Mouse (Mus musculus): ENCODE results near the gene Mcur1. TPM values are rescaled to one million over a fixed set of nuclear protein-coding genes. Genes with fewer than 3 reads are reported as not detected.

The Mcur1 gene
- polyA plus RNA-seq, 1 experiment from 2014 or later = 8.6 TPM

GRCm38 (mm10) chr13:43587844-43588840 is 28.2 kb upstream of the Mcur1 start:
- Histone ChIP-seq H3K4me1 (ENCODE audit: control insufficient read depth, insufficient read depth, low read length) (no peaks in the 10 kb centered on the region), H3K36me3 (ENCODE audit: control insufficient read depth, insufficient read depth, low read length) (no peaks in the 10 kb centered on the region), H3K27me3 (ENCODE audit: control insufficient read depth, insufficient read depth, low read length) (no peaks in the 10 kb centered on the region), H3K9me3 (ENCODE audit: control insufficient read depth, low read length) (no peaks in the 10 kb centered on the region), H3K4me3 (ENCODE audit: low read depth, low read length) (no peak overlapping the region), H3K27ac (ENCODE audit: low read depth, low read length) (no peak overlapping the region), H3K9ac (replicated peaks; ENCODE audit: low read depth, low read length) (no peak overlapping the region), H3K4me2 (ENCODE audit: low read depth, low read length) (no peak overlapping the region)
- WGBS = 84% methylated on average over 14 of the region's 14 CpGs
- no peak for ATAC-seq (ENCODE audit: low read depth)

- WGBS = 84% methylated on average over 3 of the region's 3 CpGs
- Histone ChIP-seq H3K4me2 (ENCODE audit: low read depth, low read length) (no peak overlapping the region), H3K4me3 (ENCODE audit: low read depth, low read length) (no peak overlapping the region), H3K27ac (ENCODE audit: low read depth, low read length) (no peak overlapping the region), H3K36me3 (ENCODE audit: control insufficient read depth, insufficient read depth, low read length) (no peaks in the 10 kb centered on the region), H3K9ac (replicated peaks; ENCODE audit: low read depth, low read length) (no peak overlapping the region), H3K9me3 (ENCODE audit: control insufficient read depth, low read length) (no peaks in the 10 kb centered on the region), H3K27me3 (ENCODE audit: control insufficient read depth, insufficient read depth, low read length) (no peaks in the 10 kb centered on the region), H3K4me1 (ENCODE audit: control insufficient read depth, insufficient read depth, low read length) (no peaks in the 10 kb centered on the region)
- no peak for ATAC-seq (ENCODE audit: low read depth)
These were observed 27.0 kb upstream of the Mcur1 start for GRCm38 (mm10) chr13:43586966-43587365.

- whole genome bisulfite sequencing = 46% methylated on average over 2 of the region's 2 CpGs
- Histone ChIP-seq H3K9me3 (ENCODE audit: control insufficient read depth, low read length) (no peaks in the 10 kb centered on the region), H3K27ac (ENCODE audit: low read depth, low read length) (no peak overlapping the region), H3K27me3 (ENCODE audit: control insufficient read depth, insufficient read depth, low read length) (no peaks in the 10 kb centered on the region), H3K4me2 (ENCODE audit: low read depth, low read length) (no peak overlapping the region), H3K4me3 (ENCODE audit: low read depth, low read length) (no peak overlapping the region), H3K9ac (replicated peaks; ENCODE audit: low read depth, low read length) (no peak overlapping the region), H3K36me3 (ENCODE audit: control insufficient read depth, insufficient read depth, low read length) (no peaks in the 10 kb centered on the region), H3K4me1 (ENCODE audit: control insufficient read depth, insufficient read depth, low read length) (no peaks in the 10 kb centered on the region)
- no peak for ATAC-seq (ENCODE audit: low read depth)
These were observed 25.3 kb upstream of the Mcur1 start for GRCm38 (mm10) chr13:43585335-43585734.

- ATAC-seq (ENCODE audit: low read depth) = no peak
- H3K4me3 ChIP-seq (ENCODE audit: low read depth, low read length) = no peak overlapping the region
- no peak overlapping the region for H3K4me2 ChIP-seq (ENCODE audit: low read depth, low read length)
- H3K9ac ChIP-seq (replicated peaks; ENCODE audit: low read depth, low read length) = no peak overlapping the region
- no peaks in the 10 kb centered on the region for H3K27me3 ChIP-seq (ENCODE audit: control insufficient read depth, insufficient read depth, low read length)
- H3K36me3 ChIP-seq (ENCODE audit: control insufficient read depth, insufficient read depth, low read length) = no peaks in the 10 kb centered on the region
- H3K27ac ChIP-seq (ENCODE audit: low read depth, low read length) = no peak overlapping the region
- H3K4me1 ChIP-seq (ENCODE audit: control insufficient read depth, insufficient read depth, low read length) = no peaks in the 10 kb centered on the region
- no peaks in the 10 kb centered on the region for H3K9me3 ChIP-seq (ENCODE audit: control insufficient read depth, low read length)
- 66% methylated on average over 8 of the region's 8 CpGs for WGBS
These were observed 23.5 kb upstream of the Mcur1 start for GRCm38 (mm10) chr13:43583504-43583903.

GRCm38 (mm10) chr13:43582961-43583360 is 23.0 kb upstream of the Mcur1 start:
- Histone ChIP-seq H3K27me3 (ENCODE audit: control insufficient read depth, insufficient read depth, low read length) (no peaks in the 10 kb centered on the region), H3K4me3 (ENCODE audit: low read depth, low read length) (no peak overlapping the region), H3K4me1 (ENCODE audit: control insufficient read depth, insufficient read depth, low read length) (no peaks in the 10 kb centered on the region), H3K4me2 (ENCODE audit: low read depth, low read length) (peak overlapping the region; percentile 32; the same call in 1 of the 2 replicates), H3K9ac (replicated peaks; ENCODE audit: low read depth, low read length) (no peak overlapping the region), H3K27ac (ENCODE audit: low read depth, low read length) (no peak overlapping the region), H3K36me3 (ENCODE audit: control insufficient read depth, insufficient read depth, low read length) (no peaks in the 10 kb centered on the region), H3K9me3 (ENCODE audit: control insufficient read depth, low read length) (no peaks in the 10 kb centered on the region)
- WGBS = 42% methylated on average over 16 of the region's 16 CpGs
- ATAC-seq (ENCODE audit: low read depth) = no peak

- H3K4me3 ChIP-seq (ENCODE audit: low read depth, low read length) = no peak overlapping the region
- no peaks in the 10 kb centered on the region for H3K4me1 ChIP-seq (ENCODE audit: control insufficient read depth, insufficient read depth, low read length)
- H3K9ac ChIP-seq (replicated peaks; ENCODE audit: low read depth, low read length) = no peak overlapping the region
- H3K4me2 ChIP-seq (ENCODE audit: low read depth, low read length) = no peak overlapping the region
- H3K27ac ChIP-seq (ENCODE audit: low read depth, low read length) = no peak overlapping the region
- WGBS = 95% methylated on average over 5 of the region's 5 CpGs
- no peaks in the 10 kb centered on the region for H3K36me3 ChIP-seq (ENCODE audit: control insufficient read depth, insufficient read depth, low read length)
- H3K9me3 ChIP-seq (ENCODE audit: control insufficient read depth, low read length) = no peaks in the 10 kb centered on the region
- H3K27me3 ChIP-seq (ENCODE audit: control insufficient read depth, insufficient read depth, low read length) = no peaks in the 10 kb centered on the region
- no peak for ATAC-seq (ENCODE audit: low read depth)
These were observed 20.7 kb upstream of the Mcur1 start for GRCm38 (mm10) chr13:43580661-43581060.

GRCm38 (mm10) chr13:43579740-43580139 is 19.7 kb upstream of the Mcur1 start:
- no peaks in the 10 kb centered on the region for H3K36me3 ChIP-seq (ENCODE audit: control insufficient read depth, insufficient read depth, low read length)
- H3K27ac ChIP-seq (ENCODE audit: low read depth, low read length) = no peak overlapping the region
- H3K4me2 ChIP-seq (ENCODE audit: low read depth, low read length) = no peak overlapping the region
- H3K4me1 ChIP-seq (ENCODE audit: control insufficient read depth, insufficient read depth, low read length) = no peaks in the 10 kb centered on the region
- H3K9ac ChIP-seq (replicated peaks; ENCODE audit: low read depth, low read length) = no peak overlapping the region
- no peaks in the 10 kb centered on the region for H3K27me3 ChIP-seq (ENCODE audit: control insufficient read depth, insufficient read depth, low read length)
- H3K9me3 ChIP-seq (ENCODE audit: control insufficient read depth, low read length) = no peaks in the 10 kb centered on the region
- ATAC-seq (ENCODE audit: low read depth) = no peak
- WGBS = 22% methylated on average over 18 of the region's 18 CpGs
- H3K4me3 ChIP-seq (ENCODE audit: low read depth, low read length) = no peak overlapping the region

- Histone ChIP-seq H3K27ac (ENCODE audit: low read depth, low read length) (no peak overlapping the region), H3K27me3 (ENCODE audit: control insufficient read depth, insufficient read depth, low read length) (no peaks in the 10 kb centered on the region), H3K4me3 (ENCODE audit: low read depth, low read length) (no peak overlapping the region), H3K4me2 (ENCODE audit: low read depth, low read length) (no peak overlapping the region), H3K4me1 (ENCODE audit: control insufficient read depth, insufficient read depth, low read length) (no peaks in the 10 kb centered on the region), H3K9ac (replicated peaks; ENCODE audit: low read depth, low read length) (no peak overlapping the region), H3K36me3 (ENCODE audit: control insufficient read depth, insufficient read depth, low read length) (no peaks in the 10 kb centered on the region), H3K9me3 (ENCODE audit: control insufficient read depth, low read length) (no peaks in the 10 kb centered on the region)
- 78% methylated on average over 12 of the region's 12 CpGs for WGBS
- no peak for ATAC-seq (ENCODE audit: low read depth)
These were observed 17.8 kb upstream of the Mcur1 start for GRCm38 (mm10) chr13:43577766-43578165.

- Histone ChIP-seq H3K27ac (ENCODE audit: low read depth, low read length) (no peak overlapping the region), H3K27me3 (ENCODE audit: control insufficient read depth, insufficient read depth, low read length) (no peaks in the 10 kb centered on the region), H3K4me1 (ENCODE audit: control insufficient read depth, insufficient read depth, low read length) (no peaks in the 10 kb centered on the region), H3K9me3 (ENCODE audit: control insufficient read depth, low read length) (no peaks in the 10 kb centered on the region), H3K4me2 (ENCODE audit: low read depth, low read length) (no peak overlapping the region), H3K9ac (replicated peaks; ENCODE audit: low read depth, low read length) (no peak overlapping the region), H3K36me3 (ENCODE audit: control insufficient read depth, insufficient read depth, low read length) (no peaks in the 10 kb centered on the region), H3K4me3 (ENCODE audit: low read depth, low read length) (no peak overlapping the region)
- no peak for ATAC-seq (ENCODE audit: low read depth)
- WGBS = 63% methylated on average over 5 of the region's 5 CpGs
These were observed 17.3 kb upstream of the Mcur1 start for GRCm38 (mm10) chr13:43577254-43577653.
